Comparison of ENCODE assay signal across 14 mouse cellular contexts in the genomic region with DNA sequence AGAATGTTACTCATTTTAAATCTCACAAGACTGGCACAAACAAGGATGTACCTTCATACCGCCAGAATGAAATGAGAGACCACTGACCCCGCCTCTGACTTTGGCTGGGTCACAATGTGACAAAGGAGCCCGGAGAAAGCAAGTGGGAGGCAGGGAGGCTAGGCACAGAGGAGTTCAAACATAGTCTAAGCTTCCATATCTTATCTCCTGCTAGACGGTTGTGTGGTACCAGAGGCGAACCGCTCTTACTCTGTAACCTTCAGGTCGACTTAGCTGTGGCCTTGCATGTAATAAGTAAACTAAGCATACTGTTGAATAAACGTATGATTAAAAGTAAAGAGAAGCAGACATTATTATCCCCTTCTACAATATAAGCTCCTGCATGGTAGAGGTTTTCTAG.
"Had no signal": no experiment of that assay in that cellular context is flagged by ENCODE, and none has a peak within 500 bp of the region (broad histone marks: within the 10 kb centered on the region; RNA-seq: fewer than 3 reads in every experiment).

No protein-coding gene starts in this region.

- H3K9ac ChIP-seq: limb, embryonic 12.5 days; liver, embryonic 13.5 days; liver, postnatal 0 days; lung, embryonic 15.5 days; midbrain, embryonic 15.5 days; neural tube, embryonic 12.5 days had no signal

- H3K36me3 ChIP-seq: liver, embryonic 13.5 days; midbrain, embryonic 15.5 days had no signal

- H3K4me3 ChIP-seq: limb, embryonic 12.5 days; liver, embryonic 13.5 days; lung, embryonic 15.5 days; megakaryocyte, embryonic 14.5 days; midbrain, embryonic 15.5 days; neural tube, embryonic 12.5 days had no signal

- ATAC-seq: liver, postnatal 0 days; midbrain, embryonic 15.5 days had no signal

- H3K9me3 ChIP-seq: liver, embryonic 13.5 days; lung, embryonic 15.5 days; megakaryocyte, embryonic 14.5 days; midbrain, embryonic 15.5 days; neural tube, embryonic 12.5 days had no signal

- H3K4me1 ChIP-seq: megakaryocyte, embryonic 14.5 days had no signal

- H3K27ac ChIP-seq: limb, embryonic 12.5 days; liver, embryonic 13.5 days; lung, embryonic 15.5 days; macrophage; midbrain, embryonic 15.5 days; neural tube, embryonic 12.5 days had no signal

- DNase-seq: kidney, adult 2 months; kidney, postnatal 25 days; liver; liver, embryonic 13.5 days; liver, postnatal 0 days; lung, postnatal 14 days; thymus, postnatal 4 days had no signal

- H3K4me2 ChIP-seq: limb, embryonic 12.5 days; liver, embryonic 13.5 days; lung, embryonic 15.5 days; midbrain, embryonic 11.5 days; midbrain, embryonic 15.5 days; neural tube, embryonic 12.5 days had no signal

- H3K27me3 ChIP-seq: limb, embryonic 12.5 days; liver, embryonic 13.5 days; lung, embryonic 15.5 days; megakaryocyte, embryonic 14.5 days; midbrain, embryonic 15.5 days; neural tube, embryonic 12.5 days had no signal
